ENCODE assay signal across 15 mouse cellular contexts in genomic region chr10:111118991-111119650, GRCm38 (mm10). TPM values are rescaled to one million over a fixed set of nuclear protein-coding genes. Genes with fewer than 3 reads are reported as not detected.
A peak's percentile ranks its signal among the peaks of the same experiment; 100 is the strongest.
DNase-seq lines count a peak whose midpoint lies in the region; ATAC-seq and TF ChIP-seq lines count a peak whose summit lies in the region.
"Had no signal": no experiment of that assay in that cellular context is flagged by ENCODE, and none has a peak within 500 bp of the region (broad histone marks: within the 10 kb centered on the region; RNA-seq: fewer than 3 reads in every experiment).

No protein-coding gene starts in this region.

- H3K27me3 ChIP-seq in G1E (ENCODE audit: insufficient read depth, low read length), result no peaks in the 10 kb centered on the region
- no peaks in the 10 kb centered on the region for H3K27me3 ChIP-seq in liver, embryonic 12.5 days (replicated peaks)
- H3K27me3 ChIP-seq in forebrain, postnatal 0 days (ENCODE audit: insufficient read depth, low read length), result no peaks in the 10 kb centered on the region
- H3K27me3 ChIP-seq: hindbrain, embryonic 15.5 days; limb, embryonic 12.5 days had no signal

- peak; percentile 85 for ATAC-seq in G1E (ENCODE audit: extremely low read depth, insufficient number of reproducible peaks, low FRiP score, poor library complexity, severe bottlenecking)
- peak; percentile 38 for ATAC-seq in liver, embryonic 12.5 days
- no peak for ATAC-seq in forebrain, postnatal 0 days
- no peak for ATAC-seq in CD4-positive, CD25-positive, alpha-beta regulatory T cell, adult 4 months

- TF ChIP-seq CTCF in gastrocnemius, adult 2 months (IDR thresholded peaks at IDR 0.05), result no peak
- TF ChIP-seq CTCF in G1E (IDR thresholded peaks at IDR 0.05; ENCODE audit: low read depth, low read length), result no peak
- no peak for TF ChIP-seq CTCF in forebrain, postnatal 0 days (IDR thresholded peaks at IDR 0.05; ENCODE audit: low read depth)

- H3K9ac ChIP-seq in liver, embryonic 12.5 days, result no peak overlapping the region
- H3K9ac ChIP-seq in forebrain, postnatal 0 days, result no peak overlapping the region
- H3K9ac ChIP-seq: hindbrain, embryonic 15.5 days; limb, embryonic 12.5 days had no signal

- intact Hi-C loops in gastrocnemius, adult 2 months (cut with DNase I), result no loop called here

- H3K4me2 ChIP-seq in liver, embryonic 12.5 days, result peak overlapping the region; percentile 19; the same call in 1 of the 2 replicates
- H3K4me2 ChIP-seq in forebrain, postnatal 0 days (ENCODE audit: low read depth), result no peak overlapping the region
- H3K4me2 ChIP-seq: hindbrain, embryonic 15.5 days; limb, embryonic 12.5 days had no signal

- H3K4me1 ChIP-seq in G1E (ENCODE audit: insufficient read depth, low read depth, low read length), result peaks cover 65% of the 10 kb centered on the region
- peaks cover 20% of the 10 kb centered on the region for H3K4me1 ChIP-seq in liver, embryonic 12.5 days
- no peaks in the 10 kb centered on the region for H3K4me1 ChIP-seq in forebrain, postnatal 0 days (ENCODE audit: insufficient read depth)
- H3K4me1 ChIP-seq: hindbrain, embryonic 15.5 days; limb, embryonic 12.5 days had no signal

- H3K36me3 ChIP-seq in G1E (replicated peaks) (no peaks in the 10 kb centered on the region), macrophage (ENCODE audit: inconsistent target) (no peaks in the 10 kb centered on the region)
- no peaks in the 10 kb centered on the region for H3K36me3 ChIP-seq in liver, embryonic 12.5 days
- H3K36me3 ChIP-seq in forebrain, postnatal 0 days (ENCODE audit: insufficient read depth), result no peaks in the 10 kb centered on the region
- H3K36me3 ChIP-seq: hindbrain, embryonic 15.5 days; limb, embryonic 12.5 days had no signal

- 0 out of 2 replicates have a peak overlapping the region, but pooled peaks have one; percentile 8 for H3K27ac ChIP-seq in gastrocnemius, adult 2 months
- peak overlapping the region; percentile 57; the same call in 1 of the 2 replicates for H3K27ac ChIP-seq in liver, embryonic 12.5 days
- peak overlapping the region; percentile 99 for H3K27ac ChIP-seq in macrophage
- H3K27ac ChIP-seq in forebrain, postnatal 0 days (ENCODE audit: low read depth, low read length), result no peak overlapping the region
- H3K27ac ChIP-seq: hindbrain, embryonic 15.5 days had no signal

- WGBS in liver, embryonic 12.5 days (ENCODE audit: insufficient replicate concordance), result 16% methylated on average over 3 of the region's 3 CpGs
- WGBS in macrophage (ENCODE audit: missing documents), result 0% methylated on average over 3 of the region's 3 CpGs
- WGBS in forebrain, postnatal 0 days, result 61% methylated on average over 3 of the region's 3 CpGs

- DNase-seq in gastrocnemius, adult 2 months, result no peak
- DNase-seq in gastrocnemius, postnatal 10 days, result no peak
- DNase-seq in G1E (ENCODE audit: low spot score), result peak; percentile 41
- DNase-seq in layer of hippocampus, postnatal 10 days (ENCODE audit: low spot score in 2 of 2), result no peak
- DNase-seq in forebrain, postnatal 0 days, result no peak
- DNase-seq: adrenal gland, postnatal 36 days; cerebellum, adult 11-12 months; gastrocnemius, postnatal 36 days; kidney, postnatal 4 days; midbrain, embryonic 14.5 days had no signal

- no peaks in the 10 kb centered on the region for H3K9me3 ChIP-seq in G1E (replicated peaks)
- H3K9me3 ChIP-seq in liver, embryonic 12.5 days (replicated peaks), result no peaks in the 10 kb centered on the region
- H3K9me3 ChIP-seq in forebrain, postnatal 0 days (ENCODE audit: low read length), result no peaks in the 10 kb centered on the region
- H3K9me3 ChIP-seq: hindbrain, embryonic 15.5 days; limb, embryonic 12.5 days had no signal

- H3K79me2 ChIP-seq in macrophage (ENCODE audit: inconsistent target), result peaks cover 53% of the 10 kb centered on the region

- no peak overlapping the region for H3K4me3 ChIP-seq in gastrocnemius, adult 2 months
- H3K4me3 ChIP-seq in G1E (ENCODE audit: low read depth, low read length), result no peak overlapping the region; the same call in 1 of the 2 replicates
- H3K4me3 ChIP-seq in liver, embryonic 12.5 days, result no peak overlapping the region
- H3K4me3 ChIP-seq in macrophage (ENCODE audit: inconsistent target), result no peak overlapping the region
- no peak overlapping the region for H3K4me3 ChIP-seq in forebrain, postnatal 0 days (ENCODE audit: low read depth, low read length)
- H3K4me3 ChIP-seq: hindbrain, embryonic 15.5 days; limb, embryonic 12.5 days had no signal

RNA-seq across cellular contexts. Expression of gene Osbpl8, which starts 45.4 kb away (rescaled TPM):
- total RNA-seq in gastrocnemius, adult 2 months (2021), result 10 to 100 TPM; 13.6 to 15.6 TPM
- 10 to 100 TPM; 17.5 to 20.2 TPM for total RNA-seq in gastrocnemius, postnatal 10 days (2021)
- 69.9 and 70.9 TPM in 2 replicates for total RNA-seq in G1E (2014; fragmentation: Nextera tagmentation)
- total RNA-seq in G1E (2017), result 449 and 517 TPM in 2 replicates
- polyA plus RNA-seq in G1E (2012), result 7.2 and 8.4 TPM in 2 replicates
- polyA plus RNA-seq in liver, embryonic 12.5 days (2016; fragmentation: Nextera tagmentation; extraction: Ambion mirVana), result 11.4 and 12.1 TPM in 2 replicates
- 1,000 to 10,000 TPM in 13 of 26 experiments, 100 to 1,000 TPM in 13; 377 to 2,472 (median 952) TPM for total RNA-seq in macrophage (2018; cell fraction: chromatin; rRNA removed)
- total RNA-seq in macrophage (2018; cell fraction: cytosol; rRNA removed), result 100 to 1,000 TPM; 337 to 883 (median 545) TPM
- 1,000 to 10,000 TPM in 9 of 26 experiments, 100 to 1,000 TPM in 17; 456 to 1,463 (median 788) TPM for total RNA-seq in macrophage (2018; cell fraction: nucleus; rRNA removed)
- 244 to 329 TPM (median 315 TPM) in 3 replicates for polyA plus RNA-seq in macrophage (2018)
- 10 to 100 TPM; 59.7 to 62.5 TPM for total RNA-seq in layer of hippocampus, postnatal 10 days (2021)
- 81.1 and 89.5 TPM in 2 replicates for total RNA-seq in forebrain, postnatal 0 days (2014; rRNA removed)
- polyA plus RNA-seq in forebrain, postnatal 0 days (2015; fragmentation: Nextera tagmentation; extraction: Ambion mirVana), result 11.7 and 16.6 TPM in 2 replicates
- 10 to 100 TPM; 12.9 to 13.2 TPM for polyA plus RNA-seq in CD4-positive, CD25-positive, alpha-beta regulatory T cell, adult 4 months (2017; shearing (Covaris generic))

Comparison
In these comparisons a context has a peak if more than half of its experiments do, and no peak if none do; other contexts are left out.
1. ATAC-seq: peak in G1E (single experiment) and liver, embryonic 12.5 days (single experiment); none in forebrain, postnatal 0 days (single experiment) and CD4-positive, CD25-positive, alpha-beta regulatory T cell, adult 4 months (single experiment).